Mouse (Mus musculus) monocyte, adult 2 months (primary cell): ENCODE results near the gene Scaf1.
A peak's percentile ranks its signal among the peaks of the same experiment; 100 is the strongest.
"Not testable (repeated sequence)": the region's sequence is repeated elsewhere in the genome, so short reads cannot be mapped to it uniquely, and the experiment has no call there.

ENCODE experiments used
- DNase-seq, 2 experiments: peaks; one replicate each; pipeline ENCODE4 v3.0.0; 2022; ENCODE audit warnings: low spot score in 2 of 2, low read depth in 1 of 2

The Scaf1 gene

GRCm38 (mm10) chr7:45045741-45046140, 29.6 kb upstream of the Scaf1 start:
- DNase-seq: no peak

- DNase-seq: no peak
Measured at GRCm38 (mm10) chr7:45043307-45043706, 27.1 kb upstream of the Scaf1 start.

- no peak for DNase-seq
Measured at GRCm38 (mm10) chr7:45040851-45041250, 24.7 kb upstream of the Scaf1 start.

GRCm38 (mm10) chr7:45038411-45038810, 22.2 kb upstream of the Scaf1 start:
- no peak for DNase-seq

- peak in 1 of 2 experiments; percentile 54 for DNase-seq
Measured at GRCm38 (mm10) chr7:45037720-45038361, 21.7 kb upstream of the Scaf1 start.

- DNase-seq: no peak
Measured at GRCm38 (mm10) chr7:45036702-45037101, 20.5 kb upstream of the Scaf1 start.

- DNase-seq: no peak
Measured at GRCm38 (mm10) chr7:45035631-45036030, 19.5 kb upstream of the Scaf1 start.

GRCm38 (mm10) chr7:45033722-45034359, 17.7 kb upstream of the Scaf1 start:
- DNase-seq: no peak

GRCm38 (mm10) chr7:45030857-45031256, 14.7 kb upstream of the Scaf1 start:
- no peak for DNase-seq

- no peak for DNase-seq
Measured at GRCm38 (mm10) chr7:45029995-45030394, 13.8 kb upstream of the Scaf1 start.

GRCm38 (mm10) chr7:45028351-45028750, 12.2 kb upstream of the Scaf1 start:
- DNase-seq: no peak

- no peak for DNase-seq
Measured at GRCm38 (mm10) chr7:45027761-45028160, 11.6 kb upstream of the Scaf1 start.

GRCm38 (mm10) chr7:45026256-45026655, 10.1 kb upstream of the Scaf1 start:
- no peak for DNase-seq

- no peak for DNase-seq
Measured at GRCm38 (mm10) chr7:45025601-45026220, 9.5 kb upstream of the Scaf1 start.

GRCm38 (mm10) chr7:45024281-45025248, 8.4 kb upstream of the Scaf1 start:
- DNase-seq: no peak

GRCm38 (mm10) chr7:45023711-45024110, 7.5 kb upstream of the Scaf1 start:
- DNase-seq: not testable (repeated sequence)

- DNase-seq: no peak
Measured at GRCm38 (mm10) chr7:45020225-45020624, 4.1 kb upstream of the Scaf1 start.

GRCm38 (mm10) chr7:45019031-45019571, 2.9 kb upstream of the Scaf1 start:
- DNase-seq: no peak

- peak; percentile 90 to 91 for DNase-seq
Measured at GRCm38 (mm10) chr7:45017242-45018061, 1.3 kb upstream of the Scaf1 start, which contains the start of gene Rras. Gene Rras (plus strand): TSS chr7:45017961.

- DNase-seq: no peak
Measured at GRCm38 (mm10) chr7:45016761-45017160, 598 bp upstream of the Scaf1 start.
